Mouse (Mus musculus) kidney, postnatal 4 days (tissue): ENCODE results near the gene Usp29.

Experiments used
- DNase-seq, 2 experiments: peaks; one replicate each; pipeline ENCODE4 v3.0.0; 2021; ENCODE audit warnings: mixed read lengths in 2 of 2

The Usp29 gene

GRCm38 (mm10) chr7:6770286-6770685 is 39.9 kb downstream of the Usp29 start:
- peak; percentile 57 to 61 for DNase-seq

- DNase-seq, result peak in 1 of 2 experiments; percentile 45
Measured at GRCm38 (mm10) chr7:6773865-6774413, 43.6 kb downstream of the Usp29 start.

- no peak for DNase-seq
Measured at GRCm38 (mm10) chr7:6776314-6777059, 46.1 kb downstream of the Usp29 start.

GRCm38 (mm10) chr7:6777107-6777506 is 46.7 kb downstream of the Usp29 start:
- DNase-seq, result peak; percentile 42 to 60

GRCm38 (mm10) chr7:6777689-6778088 is 47.3 kb downstream of the Usp29 start:
- DNase-seq, result peak in 1 of 2 experiments; percentile 41

- DNase-seq, result no peak
Measured at GRCm38 (mm10) chr7:6779172-6779571, 48.8 kb downstream of the Usp29 start.

GRCm38 (mm10) chr7:6781541-6781940 is 51.2 kb downstream of the Usp29 start:
- peak; percentile 46 to 60 for DNase-seq

GRCm38 (mm10) chr7:6784340-6785073 is 54.1 kb downstream of the Usp29 start:
- peak; percentile 40 to 59 for DNase-seq

GRCm38 (mm10) chr7:6787000-6787399 is 56.6 kb downstream of the Usp29 start:
- DNase-seq, result no peak

GRCm38 (mm10) chr7:6788101-6788500 is 57.7 kb downstream of the Usp29 start:
- no peak for DNase-seq

GRCm38 (mm10) chr7:6791286-6792065 is 61.1 kb downstream of the Usp29 start:
- DNase-seq, result no peak

GRCm38 (mm10) chr7:6793240-6793639 is 62.9 kb downstream of the Usp29 start:
- DNase-seq, result no peak

- DNase-seq, result no peak
Measured at GRCm38 (mm10) chr7:6793811-6794210, 63.4 kb downstream of the Usp29 start.

- peak in 1 of 2 experiments; percentile 25 for DNase-seq
Measured at GRCm38 (mm10) chr7:6797408-6797807, 67.0 kb downstream of the Usp29 start.

- no peak for DNase-seq
Measured at GRCm38 (mm10) chr7:6799105-6799805, 68.9 kb downstream of the Usp29 start.

- no peak for DNase-seq
Measured at GRCm38 (mm10) chr7:6800586-6801441, 70.4 kb downstream of the Usp29 start.

- no peak for DNase-seq
Measured at GRCm38 (mm10) chr7:6801642-6802041, 71.3 kb downstream of the Usp29 start.

GRCm38 (mm10) chr7:6810556-6810955 is 80.2 kb downstream of the Usp29 start:
- DNase-seq, result no peak

GRCm38 (mm10) chr7:6814971-6815370 is 84.6 kb downstream of the Usp29 start:
- no peak for DNase-seq

- DNase-seq, result no peak
Measured at GRCm38 (mm10) chr7:6816706-6817376, 86.5 kb downstream of the Usp29 start.

- DNase-seq, result no peak
Measured at GRCm38 (mm10) chr7:6820296-6820695, 89.9 kb downstream of the Usp29 start.
